Mouse (Mus musculus): ENCODE measurements around the gene Wdr59. TPM values are rescaled to one million over a fixed set of nuclear protein-coding genes. Genes with fewer than 3 reads are reported as not detected.

Gene Wdr59
- polyA plus RNA-seq (2015; fragmentation: Illumina TruSeq; extraction: RNeasy Lipid Tissue Mini Kit (QIAGEN cat#74804); ENCODE audit: insufficient read depth, low read depth, low replicate concordance), result 4.3 TPM

GRCm38 (mm10) chr8:111521713-111522429 is at the start of gene Wdr59:
Gene Wdr59, minus strand, starts transcription at chr8:111522092.

DNA sequence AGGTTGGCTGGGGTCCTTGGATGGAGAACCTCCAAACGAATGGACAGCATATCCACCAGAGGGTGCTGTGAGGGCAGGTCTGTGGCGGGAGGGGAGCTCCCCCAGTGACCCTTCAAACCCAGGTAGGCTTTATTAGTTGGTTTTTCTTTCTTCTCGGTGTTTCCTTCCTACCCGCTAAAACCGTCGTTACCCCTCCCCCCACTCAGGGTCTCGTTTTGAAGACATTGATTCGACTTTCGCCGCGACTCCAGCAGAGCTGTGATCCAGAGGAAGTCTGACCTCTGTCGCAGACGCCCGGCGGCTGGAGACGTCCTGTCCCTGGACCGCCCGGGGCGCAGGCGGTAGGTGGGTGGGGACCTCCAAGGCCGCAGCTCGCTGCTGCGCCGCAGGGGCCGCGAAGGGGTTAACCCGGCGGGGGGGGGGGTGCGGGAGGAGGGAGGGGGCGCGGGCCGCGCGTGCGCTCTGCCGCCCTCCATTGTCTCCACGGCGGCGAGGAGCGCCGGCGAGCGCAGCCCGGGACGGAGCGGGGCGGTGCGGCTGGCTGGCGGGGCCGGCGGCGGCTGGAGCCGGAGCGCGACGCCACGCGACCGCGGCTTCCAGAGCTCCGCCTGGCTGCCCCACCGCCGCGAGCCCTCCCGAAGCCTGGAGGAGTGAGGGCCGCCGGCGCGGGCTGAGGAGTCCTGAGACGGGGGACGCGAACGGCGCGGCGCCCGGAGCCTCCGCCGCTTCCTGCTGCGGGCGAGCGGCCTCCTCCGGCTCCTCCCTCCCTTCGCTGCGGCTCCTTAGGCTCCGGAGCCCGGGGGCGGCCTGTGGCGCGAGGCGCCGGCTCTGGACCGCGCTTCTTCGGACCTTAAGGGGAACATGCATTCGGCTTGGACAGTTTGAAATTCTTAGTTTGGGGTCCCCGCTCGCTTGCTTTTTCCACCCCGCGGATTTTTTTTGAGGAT is 14.4 kb upstream of the Wdr59 start, which contains the start of gene Znrf1:
Gene Znrf1, plus strand, starts transcription at position 67 of the 947 bp plus-strand sequence.

Other genes with a start within 250 kb of the Wdr59 start
- gene Rfwd3, start 221.9 kb downstream of the Wdr59 start, polyA plus RNA-seq (2015; fragmentation: Illumina TruSeq; extraction: RNeasy Lipid Tissue Mini Kit (QIAGEN cat#74804); ENCODE audit: insufficient read depth, low read depth, low replicate concordance), result 2.3 TPM
- 1.0 TPM for gene Mlkl, start 183.9 kb downstream of the Wdr59 start, polyA plus RNA-seq (2015; fragmentation: Illumina TruSeq; extraction: RNeasy Lipid Tissue Mini Kit (QIAGEN cat#74804); ENCODE audit: insufficient read depth, low read depth, low replicate concordance)
- gene Fa2h, start 128.3 kb downstream of the Wdr59 start, polyA plus RNA-seq (2015; fragmentation: Illumina TruSeq; extraction: RNeasy Lipid Tissue Mini Kit (QIAGEN cat#74804); ENCODE audit: insufficient read depth, low read depth, low replicate concordance), result 0.55 TPM
- gene Znrf1, start 14.0 kb upstream of the Wdr59 start, polyA plus RNA-seq (2015; fragmentation: Illumina TruSeq; extraction: RNeasy Lipid Tissue Mini Kit (QIAGEN cat#74804); ENCODE audit: insufficient read depth, low read depth, low replicate concordance), result 10.2 TPM
- 7.6 TPM for gene Ldhd, start 108.3 kb upstream of the Wdr59 start, polyA plus RNA-seq (2015; fragmentation: Illumina TruSeq; extraction: RNeasy Lipid Tissue Mini Kit (QIAGEN cat#74804); ENCODE audit: insufficient read depth, low read depth, low replicate concordance)
- gene Zfp1, start 121.3 kb upstream of the Wdr59 start, polyA plus RNA-seq (2015; fragmentation: Illumina TruSeq; extraction: RNeasy Lipid Tissue Mini Kit (QIAGEN cat#74804); ENCODE audit: insufficient read depth, low read depth, low replicate concordance), result 4.0 TPM
- 71,947 TPM for gene Ctrb1, start 168.9 kb upstream of the Wdr59 start, polyA plus RNA-seq (2015; fragmentation: Illumina TruSeq; extraction: RNeasy Lipid Tissue Mini Kit (QIAGEN cat#74804); ENCODE audit: insufficient read depth, low read depth, low replicate concordance)
- gene Bcar1, start 221.7 kb upstream of the Wdr59 start, polyA plus RNA-seq (2015; fragmentation: Illumina TruSeq; extraction: RNeasy Lipid Tissue Mini Kit (QIAGEN cat#74804); ENCODE audit: insufficient read depth, low read depth, low replicate concordance), result 8.4 TPM